Mouse (Mus musculus) CD8-positive naive resting alpha-beta T cell, adult 2 months (primary cell): Measurements from ENCODE around the gene Fam160a1.

ENCODE experiments used
- DNase-seq, 2 experiments: peaks; one replicate each; pipeline ENCODE4 v3.0.0; 2022; ENCODE audit warnings: low read depth in 2 of 2, low spot score in 2 of 2

The Fam160a1 gene

DNA sequence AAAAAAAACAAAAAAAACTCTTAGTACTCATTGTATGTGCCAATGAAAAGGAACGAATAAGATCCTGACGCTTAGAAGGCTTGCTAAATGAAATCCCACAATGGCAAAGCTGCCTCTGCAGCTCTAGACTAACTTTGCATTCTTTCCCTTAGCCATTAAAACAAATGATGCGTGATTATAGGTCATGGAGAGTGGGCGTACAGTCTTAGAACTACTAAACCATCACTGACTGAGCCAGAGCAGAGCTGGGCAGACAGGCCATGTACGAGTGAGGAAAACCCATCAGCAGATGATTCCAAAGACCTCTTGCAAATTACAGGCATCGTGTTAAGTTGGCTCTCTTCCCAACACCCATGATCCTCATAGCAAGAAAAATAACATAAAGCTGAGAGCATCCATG is 10.7 kb upstream of the Fam160a1 start:
- no peak for DNase-seq

DNA sequence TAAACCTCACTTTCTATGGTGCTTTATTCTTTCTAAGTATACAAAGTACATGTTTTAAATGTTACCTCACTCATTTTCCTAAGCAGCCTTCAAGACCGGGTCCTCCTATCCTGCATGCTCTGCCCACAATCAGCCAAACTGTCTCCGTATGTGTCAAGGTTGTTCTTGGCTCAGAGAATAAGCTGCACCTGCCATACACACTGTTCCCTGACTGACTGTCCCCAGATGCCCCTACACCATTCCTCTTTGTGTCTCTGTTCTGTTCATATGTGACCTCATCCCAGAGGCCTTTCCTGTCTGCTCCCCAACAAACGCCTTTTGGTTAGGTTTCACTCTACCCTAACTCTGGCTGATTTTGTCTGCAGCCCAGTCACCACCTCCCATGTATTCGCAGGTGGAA is 10.2 kb upstream of the Fam160a1 start:
- DNase-seq: no peak

DNA sequence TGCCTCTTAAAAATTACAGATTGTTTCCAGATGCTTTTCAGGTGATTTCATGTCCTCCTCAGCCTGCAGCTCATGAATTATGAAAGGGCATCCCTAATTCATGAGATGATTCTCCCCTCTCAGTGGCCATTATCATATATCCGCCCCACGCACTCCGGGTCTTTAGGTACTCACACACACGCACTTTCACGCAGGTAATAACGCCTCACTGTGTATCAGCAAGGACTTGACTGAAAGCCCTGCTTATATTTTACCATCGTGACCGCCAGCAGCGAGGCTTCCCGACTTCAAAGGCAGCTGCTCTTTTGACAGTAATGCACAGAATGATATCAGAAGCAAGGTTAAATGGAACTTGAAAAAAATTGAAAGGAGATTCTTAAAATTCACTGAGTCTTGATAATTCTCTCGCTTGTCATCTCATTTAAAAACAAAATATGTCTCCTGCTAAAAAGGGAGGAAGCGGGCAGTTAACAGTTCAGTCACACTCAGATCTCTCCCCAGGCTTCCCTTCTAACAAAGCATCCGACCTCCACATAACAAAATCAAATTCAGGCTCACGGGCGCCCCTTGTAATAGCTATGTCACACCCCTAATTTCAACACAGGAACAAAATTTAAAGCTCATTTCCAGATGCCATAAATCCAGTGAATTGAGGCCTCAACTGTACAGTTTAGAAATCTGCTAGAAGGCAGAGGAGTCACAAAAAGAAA is 3.9 kb upstream of the Fam160a1 start:
- DNase-seq: no peak

DNA sequence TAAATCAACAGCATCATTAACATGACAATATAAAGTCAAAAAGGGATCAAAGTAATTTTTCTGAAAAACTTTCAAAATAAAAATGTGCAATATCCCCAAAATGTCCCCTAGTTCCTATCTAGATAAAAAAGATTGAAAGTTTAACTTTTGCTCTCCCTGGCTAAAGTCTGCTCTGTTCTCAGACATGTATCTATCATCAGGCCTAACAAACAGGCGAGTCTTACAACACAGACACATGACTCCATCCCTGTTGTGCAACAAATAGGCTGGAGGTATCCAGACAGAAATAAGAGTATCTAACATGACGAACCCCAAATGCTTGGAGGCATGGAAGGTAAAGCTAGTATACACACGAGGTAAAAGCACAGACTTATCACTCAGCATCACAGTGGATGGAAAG is 2.2 kb upstream of the Fam160a1 start:
- DNase-seq: no peak

DNA sequence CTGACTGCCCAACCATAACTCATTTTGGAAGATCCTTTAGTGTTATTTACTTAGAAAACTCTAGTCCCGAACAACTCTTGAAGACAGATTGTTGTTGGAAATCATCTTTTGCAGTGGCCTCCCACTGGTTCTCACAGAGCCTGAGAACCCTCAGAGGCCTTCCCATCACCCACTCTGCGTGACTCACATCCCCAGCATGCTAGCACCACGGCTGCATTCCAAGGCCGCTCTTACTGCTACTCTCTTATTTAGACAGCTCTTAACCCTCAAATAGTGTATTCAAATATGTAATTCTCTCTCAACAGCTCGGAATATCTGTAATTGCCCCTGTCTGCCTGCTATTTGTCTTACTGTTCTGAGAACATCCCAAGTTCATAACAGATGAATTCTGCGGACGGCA is 2.9 kb downstream of the Fam160a1 start:
- DNase-seq: no peak

DNA sequence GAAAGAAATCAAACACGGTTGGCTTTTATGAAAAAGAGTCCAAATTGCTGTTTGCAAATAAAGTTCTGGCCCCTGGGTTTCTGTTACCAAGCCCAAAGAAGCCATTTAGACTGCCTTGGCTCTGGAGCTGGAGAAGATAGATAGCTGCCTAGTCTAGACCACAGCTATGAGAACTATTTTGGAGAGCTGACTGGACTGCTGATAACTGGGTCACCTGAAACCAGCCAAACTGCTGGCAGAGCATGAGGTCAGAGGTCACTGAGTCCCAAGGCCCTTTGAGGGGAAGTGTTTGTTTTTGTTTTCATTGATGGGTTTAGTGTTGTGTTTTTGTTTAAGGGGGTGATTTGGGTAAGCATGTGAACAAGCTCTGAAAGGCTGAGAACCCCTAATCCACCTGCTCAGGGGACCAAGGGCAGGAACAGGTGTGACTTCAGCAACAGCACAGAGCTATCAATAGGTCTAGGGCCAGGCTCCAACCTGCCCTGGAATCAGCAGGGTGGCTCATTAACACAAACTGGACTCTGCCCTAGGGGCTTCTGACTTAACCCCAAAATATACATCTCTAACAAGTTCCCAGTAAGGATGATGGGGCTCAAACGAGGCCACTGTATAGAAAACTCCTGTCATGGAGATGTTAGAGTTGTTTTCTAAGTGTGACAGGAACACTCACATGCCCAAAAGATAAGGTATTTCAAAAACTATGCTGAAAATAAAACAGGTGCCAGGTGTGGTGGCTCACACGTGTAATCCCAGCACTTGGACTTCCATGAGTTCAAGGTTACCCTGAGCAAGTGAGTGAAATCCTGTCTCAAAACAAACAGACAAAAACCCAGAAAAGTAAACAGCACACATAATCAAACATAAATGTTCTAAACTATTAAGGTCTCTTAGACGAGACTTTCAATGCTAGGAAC is 3.7 kb downstream of the Fam160a1 start:
- no peak for DNase-seq

DNA sequence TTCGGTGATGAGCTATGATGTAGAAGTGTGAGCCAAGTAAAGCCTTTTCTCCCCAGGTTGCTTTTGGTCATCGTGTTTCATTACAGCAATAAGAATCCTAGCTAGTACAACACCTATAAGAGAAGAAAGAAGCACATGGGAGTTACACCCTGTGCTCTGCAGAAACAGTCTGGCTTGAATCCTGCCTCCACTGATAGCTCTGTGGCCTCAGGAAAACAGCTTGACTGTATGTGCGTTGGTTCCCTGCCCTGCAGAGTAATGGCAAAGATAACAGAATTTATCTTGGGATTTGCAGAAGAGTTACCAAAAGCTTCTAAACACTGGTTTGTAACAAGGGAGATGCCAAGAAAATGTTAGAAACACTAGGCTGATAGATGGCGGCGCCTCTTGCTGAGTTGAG is 5.1 kb downstream of the Fam160a1 start:
- no peak for DNase-seq

DNA sequence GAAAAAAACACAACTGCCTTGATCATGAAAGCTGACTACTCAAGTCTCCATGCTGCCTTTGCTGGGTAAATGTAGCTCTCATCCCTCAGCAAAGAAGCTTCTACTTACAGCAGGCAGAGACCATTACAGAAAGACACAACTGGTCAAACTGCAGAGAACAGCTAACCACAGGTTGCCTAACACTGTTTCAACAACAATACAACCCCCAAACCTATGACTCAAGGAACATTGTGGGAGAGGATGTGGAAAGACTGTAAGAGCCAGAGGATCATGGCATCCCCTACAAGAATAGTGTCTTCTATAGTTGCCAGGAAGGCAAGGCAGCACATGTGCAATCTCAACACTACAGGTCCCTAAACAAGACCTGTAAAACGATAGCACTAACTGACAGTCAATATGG is 23.9 kb downstream of the Fam160a1 start:
- no peak for DNase-seq

DNA sequence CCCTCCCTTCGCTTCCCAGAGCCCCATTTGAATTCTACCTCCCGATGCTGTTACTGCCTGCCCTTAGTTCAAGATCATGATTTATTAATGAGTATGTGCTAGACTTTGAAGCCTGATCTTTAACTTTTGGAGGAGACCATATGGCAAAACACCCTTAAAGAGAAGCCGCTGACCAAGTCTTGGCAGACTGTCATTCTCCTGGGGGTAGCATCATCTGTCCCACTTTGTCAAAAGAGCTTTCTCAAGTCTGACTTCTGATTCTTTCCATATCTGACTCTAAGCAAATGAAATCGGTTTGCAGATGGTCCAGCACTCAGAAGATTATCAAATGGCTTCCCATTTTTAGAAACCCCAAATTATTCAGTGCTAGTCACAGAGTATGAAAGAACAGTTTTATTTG is 27.3 kb downstream of the Fam160a1 start:
- no peak for DNase-seq

DNA sequence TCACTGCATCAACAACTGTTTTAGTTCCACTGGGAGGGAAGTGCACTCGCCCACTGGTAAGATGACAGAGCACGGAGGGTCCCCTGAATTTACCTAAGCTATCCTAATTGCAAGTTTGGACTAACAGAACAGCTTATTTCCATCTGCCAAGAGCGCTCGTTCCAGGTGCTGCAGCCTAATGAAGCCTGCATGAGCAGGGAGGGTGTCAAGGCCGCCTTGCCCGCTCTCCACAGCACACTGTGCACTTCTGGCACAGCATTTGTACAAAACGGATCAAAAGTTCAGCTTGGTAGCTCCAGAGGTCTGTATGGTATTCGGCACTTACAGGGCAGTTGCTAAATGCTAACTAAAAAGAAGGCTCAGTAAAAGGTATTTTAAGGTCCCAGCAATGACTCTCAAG is 30.6 kb downstream of the Fam160a1 start:
- DNase-seq: no peak

DNA sequence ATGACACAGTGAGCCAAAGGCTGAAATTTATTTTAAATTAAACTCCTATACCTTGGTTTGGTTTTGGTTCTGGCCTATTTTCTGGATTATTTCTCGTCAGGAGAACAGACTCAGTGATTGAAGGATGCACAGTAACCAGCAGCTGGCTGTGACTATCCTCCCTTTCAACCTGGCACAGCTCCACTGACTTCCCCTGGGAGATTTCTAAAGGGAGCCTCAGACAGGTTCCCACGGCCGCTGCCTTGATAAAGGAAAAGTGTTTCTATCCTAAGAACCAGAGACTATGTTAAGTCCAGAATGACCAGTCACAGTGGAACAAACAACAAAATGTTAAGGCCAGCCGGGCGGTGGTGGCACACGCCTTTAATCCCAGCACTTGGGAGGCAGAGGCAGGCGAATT is 36.2 kb downstream of the Fam160a1 start:
- DNase-seq: no peak

DNA sequence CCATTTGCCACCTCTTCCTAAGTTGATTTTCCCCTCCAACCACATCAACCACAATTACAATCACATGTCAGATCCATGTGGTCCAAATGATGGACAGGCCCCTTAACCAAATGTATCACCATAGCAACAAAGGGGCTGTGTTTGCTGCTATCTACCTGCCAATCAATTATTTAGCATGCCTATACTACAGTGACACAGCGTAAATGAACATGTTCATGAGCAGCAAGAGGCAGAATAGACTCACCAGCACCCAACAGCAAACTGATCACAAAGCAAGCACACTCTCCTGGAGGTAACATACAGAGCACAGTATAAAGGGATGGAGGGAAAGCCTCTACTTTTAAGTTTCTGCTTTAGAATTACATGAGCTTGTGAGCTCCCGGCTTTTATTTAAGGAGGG is 36.8 kb downstream of the Fam160a1 start:
- DNase-seq: no peak

DNA sequence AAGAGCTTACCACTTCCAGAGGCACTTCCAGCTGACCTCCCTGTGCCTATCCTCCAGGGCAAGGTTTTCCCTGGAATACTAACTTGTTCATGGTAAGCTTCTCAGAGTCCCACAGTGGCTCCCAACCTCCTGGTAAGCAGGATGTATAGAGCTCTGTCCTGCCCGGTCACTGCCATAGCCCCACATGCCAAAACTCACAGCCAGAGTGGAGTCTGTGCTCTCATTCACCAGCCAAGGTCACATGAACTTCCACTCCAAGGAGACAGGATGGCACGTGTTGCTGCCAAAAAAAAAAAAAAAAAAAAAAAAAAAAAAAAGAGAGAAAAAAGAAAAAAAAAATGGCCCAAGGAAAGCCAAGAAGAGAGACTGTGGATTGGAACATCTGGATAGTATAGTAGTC is 39.2 kb downstream of the Fam160a1 start:
- no peak for DNase-seq

DNA sequence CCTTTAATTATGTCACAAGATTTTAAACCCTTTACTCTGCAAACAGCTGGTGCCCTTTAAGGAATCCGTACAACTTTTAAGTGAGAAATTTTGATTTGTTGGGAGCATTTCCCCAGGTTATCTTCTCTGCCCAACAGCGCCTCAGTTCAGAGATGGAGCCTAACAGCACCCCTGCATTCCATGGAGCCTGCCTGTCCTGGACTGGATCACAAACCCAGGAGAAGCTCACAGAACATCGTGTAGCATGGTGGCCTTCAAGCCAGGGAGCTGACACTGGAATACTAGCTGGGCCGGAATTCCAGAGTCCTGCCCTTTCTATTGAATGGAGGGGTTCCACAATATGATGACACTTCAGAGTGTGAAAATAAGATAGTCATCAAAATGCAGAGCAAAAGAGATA is 39.7 kb downstream of the Fam160a1 start:
- no peak for DNase-seq

DNA sequence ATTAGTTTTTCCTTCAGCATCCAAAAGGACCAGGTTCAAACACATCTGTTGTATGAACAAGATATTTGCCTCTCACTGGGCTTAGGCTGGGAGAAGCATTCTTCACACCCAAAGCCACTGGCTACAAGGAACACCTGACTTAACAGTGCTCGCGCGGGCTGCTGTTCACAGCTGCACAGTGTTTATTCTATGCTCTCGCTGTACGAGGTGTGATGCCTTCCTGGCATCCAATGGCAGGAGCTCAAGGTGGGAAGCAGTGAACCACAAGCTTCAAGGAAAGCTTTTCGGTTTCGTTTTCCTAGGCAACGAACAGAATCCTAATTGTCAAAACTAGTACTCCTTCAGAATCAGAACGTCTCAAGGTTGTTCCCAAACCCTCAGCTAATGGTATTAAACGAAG is 40.4 kb downstream of the Fam160a1 start:
- DNase-seq: no peak

DNA sequence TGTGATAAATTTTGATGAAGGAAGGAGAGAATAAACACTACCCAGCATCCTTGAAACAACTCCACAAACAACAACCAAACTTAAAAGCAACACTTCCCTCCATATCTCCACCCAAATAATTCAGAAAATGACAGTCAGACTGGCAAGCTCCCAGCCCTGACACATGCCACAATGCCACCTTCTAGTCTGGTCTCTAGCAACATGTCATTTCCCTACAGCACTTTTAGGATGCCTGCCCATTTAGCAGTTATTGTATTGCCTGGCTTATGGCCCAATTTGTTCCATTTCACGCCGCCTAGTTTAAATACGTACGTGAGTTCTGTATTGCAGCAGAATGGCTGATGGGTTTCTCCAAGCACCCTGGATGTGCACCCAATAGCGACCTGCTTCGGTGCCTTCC is 41.0 kb downstream of the Fam160a1 start:
- no peak for DNase-seq

DNA sequence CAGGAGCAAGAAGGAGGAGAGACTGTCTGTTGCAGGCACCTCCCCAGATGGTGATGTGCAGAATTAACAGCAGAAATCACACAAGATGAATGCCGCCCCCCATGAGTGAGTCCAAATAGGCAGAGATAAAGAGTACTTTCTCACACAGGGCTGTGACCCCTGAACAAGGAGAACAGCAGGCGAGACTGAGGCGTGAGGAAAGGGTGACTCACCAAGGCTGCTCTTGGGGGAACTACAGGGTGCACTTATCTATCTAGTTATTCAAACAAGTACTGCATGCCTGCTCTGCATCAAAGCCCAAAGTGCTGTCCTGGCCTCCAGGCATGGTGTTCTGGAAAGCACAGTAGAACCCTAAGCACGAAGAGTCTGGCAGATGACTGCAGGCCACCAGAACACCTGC is 43.2 kb downstream of the Fam160a1 start:
- no peak for DNase-seq

DNA sequence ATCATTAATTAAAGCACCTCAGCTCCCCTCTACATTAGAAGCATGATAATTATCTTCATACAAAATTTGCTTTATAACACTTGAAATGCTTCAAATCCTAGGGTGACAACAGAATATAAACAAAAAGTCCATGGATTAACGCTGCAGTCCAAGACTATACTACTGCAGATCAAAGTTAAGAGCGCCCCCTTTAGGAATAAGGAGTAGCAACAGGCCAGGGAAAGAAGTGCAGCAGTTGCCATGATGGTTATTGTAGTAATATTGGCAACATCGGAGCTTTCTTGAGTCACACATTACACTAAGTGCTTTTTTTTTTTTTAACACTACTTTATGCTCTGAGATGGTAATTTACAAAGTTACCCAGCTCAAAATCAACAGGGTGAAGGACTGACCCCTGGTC is 43.7 kb downstream of the Fam160a1 start:
- DNase-seq: no peak

DNA sequence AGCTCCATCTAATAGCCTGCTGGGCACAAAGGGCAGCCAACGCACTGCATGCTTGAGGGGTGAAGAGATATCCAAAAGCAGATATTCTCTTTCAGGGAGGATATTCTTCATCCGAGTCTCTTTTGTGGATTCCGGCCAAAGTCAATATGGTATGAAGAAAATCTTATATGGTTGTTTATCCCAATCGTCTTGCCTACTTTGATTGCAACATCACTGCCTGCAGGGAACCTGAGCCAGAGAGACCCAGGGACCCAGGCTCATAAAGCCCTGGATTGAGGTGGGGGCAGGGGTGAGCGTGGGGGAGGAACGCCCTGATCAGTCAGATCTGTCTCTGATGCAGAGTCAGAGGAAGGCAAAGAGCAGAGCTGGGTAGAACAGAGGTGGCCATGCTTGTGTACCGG is 52.2 kb downstream of the Fam160a1 start:
- no peak for DNase-seq

DNA sequence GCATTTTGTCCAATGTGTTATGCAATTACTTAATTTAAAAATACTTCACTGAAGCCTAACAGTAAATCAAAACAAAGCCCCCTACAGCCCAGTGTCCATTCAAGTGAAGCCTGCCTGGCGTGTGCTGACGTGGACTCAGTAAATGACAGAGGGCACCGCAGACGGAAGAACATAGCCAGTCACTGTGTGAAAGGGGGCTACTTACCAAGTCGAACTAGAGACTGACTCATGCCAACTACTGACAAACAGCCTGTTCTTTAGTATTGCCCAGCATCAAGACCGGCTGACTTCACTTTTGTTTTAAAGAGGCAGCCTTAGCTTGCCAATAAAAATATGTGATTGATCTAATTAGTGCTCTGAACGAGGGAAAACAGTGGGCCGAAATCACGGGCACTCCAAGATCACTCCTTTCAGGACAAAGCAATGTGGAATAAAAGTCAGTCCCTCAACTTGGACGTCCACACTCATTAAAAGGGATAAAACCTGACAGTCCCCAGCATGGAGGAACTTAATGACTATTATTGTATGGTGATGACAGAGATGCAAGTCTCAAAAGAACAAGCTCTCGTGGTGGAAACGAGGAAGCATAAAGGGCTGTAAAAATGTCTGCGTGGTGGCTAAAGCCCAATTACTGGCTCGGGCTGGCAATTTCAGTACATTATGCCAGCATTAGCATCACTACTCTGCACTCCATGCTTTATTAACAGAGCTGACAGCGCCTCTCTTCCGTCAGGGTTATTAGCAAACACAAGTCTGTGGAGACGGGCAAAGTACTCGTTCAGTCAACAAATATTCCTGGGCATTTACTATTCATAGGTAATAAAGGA is 52.9 kb downstream of the Fam160a1 start:
- no peak for DNase-seq

DNA sequence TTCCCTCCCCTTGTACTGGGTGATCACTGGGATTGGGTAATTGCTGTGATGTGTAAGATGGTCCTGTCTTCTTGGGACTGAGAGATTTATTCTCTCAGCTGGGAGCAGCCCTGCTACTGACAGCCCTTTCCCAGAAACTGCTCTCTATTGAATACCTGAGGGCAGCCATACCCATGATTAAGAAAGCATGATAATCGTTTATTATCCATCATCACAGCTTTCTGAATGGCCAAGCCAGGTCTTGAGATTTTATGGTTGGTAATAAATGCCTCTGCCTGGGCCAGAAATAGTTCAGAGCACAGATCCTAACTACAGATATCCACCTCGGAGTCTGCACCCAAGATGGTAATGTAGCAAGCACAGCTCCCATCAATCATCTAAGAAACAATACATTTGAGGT is 59.1 kb downstream of the Fam160a1 start:
- DNase-seq: no peak

DNA sequence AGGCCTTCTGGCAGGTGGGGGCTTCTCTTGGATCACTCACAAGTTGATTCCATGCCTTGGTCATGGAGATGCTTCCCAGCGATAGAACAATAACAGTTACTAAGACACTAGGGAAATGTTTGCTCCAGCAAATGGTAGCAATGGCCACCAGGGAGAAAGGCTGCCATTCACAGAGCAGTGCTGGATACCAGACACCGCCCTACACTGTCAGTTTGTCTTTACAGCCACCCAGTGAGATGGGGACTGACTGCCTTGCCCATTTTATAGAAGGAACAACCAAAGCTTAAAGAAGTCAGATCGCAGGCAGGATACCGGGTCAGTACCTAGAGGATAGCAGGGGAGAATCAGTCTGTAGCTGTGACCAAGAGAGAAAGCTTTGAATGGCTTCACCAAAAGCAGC is 59.7 kb downstream of the Fam160a1 start:
- DNase-seq: no peak
